Mouse (Mus musculus) embryonic fibroblast, embryonic 13.5 days (primary cell): ENCODE measurements around the gene Rnf212b.

Source experiments
- CTCF ChIP-seq: IDR thresholded peaks from 2 replicates; pipeline ENCODE4 v1.5.1; 2011; ENCODE audit warnings: mild to moderate bottlenecking, control low read depth, low read length, moderate library complexity, borderline replicate concordance; ENCODE audit not compliant: insufficient read depth
- POLR2A ChIP-seq: IDR thresholded peaks from 2 replicates; pipeline ENCODE4 v1.6.1; 2011; ENCODE audit warnings: low read depth, mild to moderate bottlenecking, control low read depth, low read length, moderate library complexity

DNA sequence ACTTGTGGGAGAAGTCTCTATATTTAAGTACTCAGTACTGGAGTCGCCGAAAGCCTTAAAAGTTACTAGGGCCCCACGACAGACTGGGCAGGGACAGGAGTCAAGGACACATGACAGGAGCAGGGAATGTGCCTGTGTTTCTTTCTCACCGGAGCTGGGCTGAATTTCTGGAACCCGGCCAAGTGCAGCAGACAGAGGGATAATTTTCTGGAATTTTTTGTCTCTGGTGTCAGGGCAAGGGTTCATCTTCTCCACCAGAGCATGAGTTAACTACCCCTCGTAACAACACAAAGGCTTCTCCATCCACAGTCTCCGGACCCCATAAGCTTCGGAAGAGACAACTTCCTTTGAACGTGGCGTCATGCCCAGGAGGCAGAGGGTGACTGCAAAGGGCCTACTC lies 27.5 kb upstream of the Rnf212b start:
- no peak for TF ChIP-seq CTCF
- no peak for TF ChIP-seq POLR2A
